ENCODE assay signal across 8 mouse cellular contexts in genomic region chrX:7947108-7947899, GRCm38 (mm10). TPM values are rescaled to one million over a fixed set of nuclear protein-coding genes. Genes with fewer than 3 reads are reported as not detected.
DNase-seq lines count a peak whose midpoint lies in the region; ATAC-seq and TF ChIP-seq lines count a peak whose summit lies in the region.

TSS of gene Hdac6 (minus strand) at chrX:7947889.

- peaks cover 26% of the 10 kb centered on the region for H3K36me3 ChIP-seq in ES-Bruce4 (ENCODE audit: control insufficient read depth, insufficient read depth, low read length, poor library complexity, severe bottlenecking)
- no peaks in the 10 kb centered on the region for H3K36me3 ChIP-seq in embryonic facial prominence, embryonic 11.5 days (replicated peaks; ENCODE audit: control insufficient read depth, insufficient read depth, low read depth, low read length)
- 0 out of 2 replicates have a peak, but pooled peaks cover 4% of the 10 kb centered on the region for H3K36me3 ChIP-seq in midbrain, embryonic 14.5 days (ENCODE audit: control insufficient read depth, insufficient read depth, low read length)

- WGBS in embryonic facial prominence, embryonic 11.5 days, result 23% methylated on average over 36 of the region's 37 CpGs
- WGBS in large intestine, adult 2 months, result 21% methylated on average over 37 of the region's 37 CpGs
- WGBS in midbrain, embryonic 14.5 days, result 25% methylated on average over 36 of the region's 37 CpGs

- no peaks in the 10 kb centered on the region for H3K4me1 ChIP-seq in ES-Bruce4 (ENCODE audit: control insufficient read depth, insufficient read depth, low read length)
- H3K4me1 ChIP-seq in embryonic facial prominence, embryonic 11.5 days (ENCODE audit: control insufficient read depth, insufficient read depth, low read length), result no peaks in the 10 kb centered on the region
- H3K4me1 ChIP-seq in midbrain, embryonic 14.5 days (ENCODE audit: control insufficient read depth, insufficient read depth, low read length), result no peaks in the 10 kb centered on the region

- peak within 1 kb of the TSS; percentile 90 for H3K4me3 ChIP-seq in ES-Bruce4 (ENCODE audit: low read depth, low read length)
- peak within 1 kb of the TSS; percentile 42 for H3K4me3 ChIP-seq in embryonic facial prominence, embryonic 11.5 days (ENCODE audit: low read depth, low read length)
- H3K4me3 ChIP-seq in midbrain, embryonic 14.5 days (replicated peaks; ENCODE audit: low read depth, low read length), result peak within 1 kb of the TSS; percentile 46

- H3K9me3 ChIP-seq in ES-Bruce4 (replicated peaks; ENCODE audit: control insufficient read depth, insufficient read depth, low read length, poor library complexity, severe bottlenecking), result no peaks in the 10 kb centered on the region
- no peaks in the 10 kb centered on the region for H3K9me3 ChIP-seq in embryonic facial prominence, embryonic 11.5 days (replicated peaks; ENCODE audit: control insufficient read depth, low read length)
- H3K9me3 ChIP-seq in midbrain, embryonic 14.5 days (ENCODE audit: control insufficient read depth, low read length), result no peaks in the 10 kb centered on the region

- H3K9ac ChIP-seq in ES-Bruce4 (ENCODE audit: low read depth, poor library complexity, severe bottlenecking), result peak within 1 kb of the TSS; percentile 78
- peak within 1 kb of the TSS; percentile 53 for H3K9ac ChIP-seq in embryonic facial prominence, embryonic 11.5 days (replicated peaks; ENCODE audit: low read length)
- peak within 1 kb of the TSS; percentile 43 for H3K9ac ChIP-seq in midbrain, embryonic 14.5 days (replicated peaks; ENCODE audit: low read length)

- H3K4me2 ChIP-seq in embryonic facial prominence, embryonic 11.5 days (ENCODE audit: low read depth, low read length), result peak within 1 kb of the TSS; percentile 44
- H3K4me2 ChIP-seq in midbrain, embryonic 14.5 days (ENCODE audit: low read length), result peak within 1 kb of the TSS; percentile 56

- peak; percentile 56 for DNase-seq in cerebellum, adult 11-12 months
- DNase-seq in cerebellum, adult 8-10 months, result no peak
- DNase-seq in embryonic facial prominence, embryonic 11.5 days (ENCODE audit: low spot score), result peak; percentile 23
- no peak for DNase-seq in heart, postnatal 36 days
- no peak for DNase-seq in large intestine, adult 2 months (ENCODE audit: low read depth, low spot score)
- DNase-seq in midbrain, embryonic 14.5 days, result no peak
- DNase-seq in spleen, postnatal 10 days (ENCODE audit: low spot score in 2 of 2), result no peak

- no peak for TF ChIP-seq CTCF in ES-Bruce4 (IDR thresholded peaks at IDR 0.05; ENCODE audit: low read depth, low read length)

- H3K27me3 ChIP-seq in ES-Bruce4 (ENCODE audit: control insufficient read depth, insufficient read depth, low read length, poor library complexity, severe bottlenecking), result no peaks in the 10 kb centered on the region
- no peaks in the 10 kb centered on the region for H3K27me3 ChIP-seq in embryonic facial prominence, embryonic 11.5 days (ENCODE audit: control insufficient read depth, insufficient read depth, low read length)
- no peaks in the 10 kb centered on the region for H3K27me3 ChIP-seq in midbrain, embryonic 14.5 days (ENCODE audit: control insufficient read depth, insufficient read depth, low read length)

- TF ChIP-seq POLR2A in ES-Bruce4 (IDR thresholded peaks at IDR 0.05; ENCODE audit: insufficient read depth, low read length), result no peak

- H3K27ac ChIP-seq in ES-Bruce4 (ENCODE audit: insufficient read depth, low read length), result peak within 1 kb of the TSS; percentile 59
- H3K27ac ChIP-seq in embryonic facial prominence, embryonic 11.5 days (replicated peaks; ENCODE audit: low read depth, low read length), result no peak within 1 kb of the TSS; the same call in 1 of the 2 replicates
- peak within 1 kb of the TSS; percentile 71 for H3K27ac ChIP-seq in midbrain, embryonic 14.5 days (replicated peaks; ENCODE audit: low read depth, low read length)

- ATAC-seq in embryonic facial prominence, embryonic 11.5 days (replicated peaks; ENCODE audit: insufficient number of reproducible peaks, low FRiP score, low TSS enrichment, low read depth), result peak; percentile 58
- peak; percentile 57 for ATAC-seq in midbrain, embryonic 14.5 days (ENCODE audit: low FRiP score, low TSS enrichment)

- TF ChIP-seq EP300 in ES-Bruce4 (IDR thresholded peaks at IDR 0.05; ENCODE audit: insufficient read depth, low read depth, low read length), result no peak

- intact Hi-C loops in heart, postnatal 36 days (cut with DNase I), result no loop called here

RNA-seq across cellular contexts. Expression of gene Hdac6, which starts in this region (rescaled TPM):
- polyA plus RNA-seq in ES-Bruce4 (2011; ENCODE audit: insufficient read depth, insufficient read length, low read depth, missing spikeins), result 85.6 and 101 TPM in 2 replicates
- polyA plus RNA-seq in embryonic facial prominence, embryonic 11.5 days (2014; fragmentation: Nextera tagmentation; extraction: Ambion mirVana), result 38.0 and 43.9 TPM in 2 replicates
- total RNA-seq in heart, postnatal 36 days (2021), result 10 to 100 TPM; 11.1 to 11.8 TPM
- 10.8 and 12.5 TPM in 2 replicates for polyA plus RNA-seq in large intestine, adult 2 months (2012; rRNA removed)
- polyA plus RNA-seq in midbrain, embryonic 14.5 days (2014; fragmentation: Nextera tagmentation; extraction: Ambion mirVana), result 59.7 and 70.2 TPM in 2 replicates

Comparison
In these comparisons a context has a peak if more than half of its experiments do, and no peak if none do; other contexts are left out.
1. DNase-seq: peak in cerebellum, adult 11-12 months (single experiment) and embryonic facial prominence, embryonic 11.5 days (single experiment); none in cerebellum, adult 8-10 months (single experiment), heart, postnatal 36 days (0 of 2), large intestine, adult 2 months (single experiment), midbrain, embryonic 14.5 days (single experiment) and spleen, postnatal 10 days (0 of 2).
2. Peak in every context shown above with its lines, with median percentiles within 50 percentile points of each other: H3K4me3 ChIP-seq and H3K9ac ChIP-seq.